Mouse (Mus musculus): ENCODE measurements around the gene Crmp1. TPM values are rescaled to one million over a fixed set of nuclear protein-coding genes. Genes with fewer than 3 reads are reported as not detected.

Gene Crmp1
- polyA plus RNA-seq, 1 experiment from 2014 or later = 241 TPM

DNA sequence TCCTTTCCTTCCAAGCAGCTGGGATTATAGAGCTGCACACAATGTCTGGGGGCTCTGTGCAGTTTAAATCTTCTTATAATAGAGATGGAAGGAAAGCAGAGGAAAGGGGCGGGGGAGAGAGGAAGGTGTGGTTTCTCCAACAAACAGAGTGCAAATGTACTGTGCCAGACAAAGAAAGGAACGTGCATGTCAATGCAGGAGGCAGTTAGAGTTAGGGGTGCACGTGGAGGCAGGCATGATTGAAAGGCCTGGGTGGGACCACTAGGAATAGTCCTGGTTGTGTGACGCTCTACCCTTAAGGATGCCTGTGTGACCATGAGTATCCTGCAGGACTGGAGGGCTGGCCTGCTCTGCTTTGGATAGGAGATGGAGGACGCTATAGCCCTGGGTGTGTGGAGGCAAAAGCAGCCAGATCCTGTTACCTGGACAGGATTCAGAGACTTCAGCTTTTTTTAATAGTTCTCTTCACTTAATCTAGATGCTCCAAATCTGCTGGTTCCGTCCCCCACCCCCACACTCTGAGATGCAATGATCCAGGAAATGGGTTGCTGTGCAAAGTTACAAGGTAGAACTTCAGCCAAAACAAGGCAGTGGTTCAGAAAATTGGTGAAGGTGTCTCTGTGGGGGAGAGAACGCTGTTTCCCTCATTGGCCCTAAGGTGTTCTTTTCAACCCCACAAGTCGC is 88.9 kb downstream of the Crmp1 start:
- Histone ChIP-seq H3K4me2 (ENCODE audit: low read depth, low read length, severe bottlenecking) (no peak overlapping the region), H3K36me3 (ENCODE audit: control insufficient read depth, insufficient read depth, low read length) (no peaks in the 10 kb centered on the region; the same call in 1 of the 2 replicates), H3K27me3 (ENCODE audit: control insufficient read depth, insufficient read depth, low read length) (no peaks in the 10 kb centered on the region), H3K4me1 (replicated peaks; ENCODE audit: control insufficient read depth, insufficient read depth, low read length) (no peaks in the 10 kb centered on the region; the same call in 1 of the 2 replicates), H3K9me3 (ENCODE audit: control insufficient read depth, low read length) (no peaks in the 10 kb centered on the region), H3K27ac (ENCODE audit: low read depth, low read length) (no peak overlapping the region), H3K4me3 (ENCODE audit: low read depth, low read length) (no peak overlapping the region), H3K9ac (ENCODE audit: low read length) (no peak overlapping the region)
- no peak for ATAC-seq (replicated peaks; ENCODE audit: low FRiP score)
- whole genome bisulfite sequencing = 80% methylated on average over 8 of the region's 8 CpGs
- no peak for DNase-seq (ENCODE audit: low spot score)

DNA sequence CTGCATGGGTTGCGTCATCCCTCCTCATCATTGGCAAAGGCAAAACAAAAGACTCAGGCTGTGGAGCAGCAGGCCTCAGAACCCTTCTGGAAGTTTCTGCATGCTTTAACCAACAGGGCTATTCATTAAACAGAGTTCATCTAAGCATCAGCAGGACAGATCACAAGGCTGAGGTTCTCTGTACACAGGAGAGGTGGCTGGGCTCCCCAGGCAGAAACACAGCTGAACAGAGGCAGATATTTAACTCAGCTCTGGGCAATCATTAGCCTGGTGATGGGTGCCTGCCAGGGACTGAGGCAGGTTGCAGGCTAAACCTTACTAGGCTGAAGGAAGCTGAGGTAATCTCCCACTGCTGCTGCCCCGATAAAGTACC is 89.4 kb downstream of the Crmp1 start:
- Histone ChIP-seq H3K36me3 (ENCODE audit: control insufficient read depth, insufficient read depth, low read length) (no peaks in the 10 kb centered on the region; the same call in 1 of the 2 replicates), H3K4me3 (ENCODE audit: low read depth, low read length) (no peak overlapping the region), H3K27me3 (ENCODE audit: control insufficient read depth, insufficient read depth, low read length) (no peaks in the 10 kb centered on the region), H3K9me3 (ENCODE audit: control insufficient read depth, low read length) (no peaks in the 10 kb centered on the region), H3K4me2 (ENCODE audit: low read depth, low read length, severe bottlenecking) (no peak overlapping the region), H3K4me1 (replicated peaks; ENCODE audit: control insufficient read depth, insufficient read depth, low read length) (no peaks in the 10 kb centered on the region; the same call in 1 of the 2 replicates), H3K9ac (ENCODE audit: low read length) (no peak overlapping the region), H3K27ac (ENCODE audit: low read depth, low read length) (no peak overlapping the region)
- DNase-seq (ENCODE audit: low spot score) (no peak), ATAC-seq (replicated peaks; ENCODE audit: low FRiP score) (no peak)
- WGBS = 92% methylated on average over 2 of the region's 2 CpGs

DNA sequence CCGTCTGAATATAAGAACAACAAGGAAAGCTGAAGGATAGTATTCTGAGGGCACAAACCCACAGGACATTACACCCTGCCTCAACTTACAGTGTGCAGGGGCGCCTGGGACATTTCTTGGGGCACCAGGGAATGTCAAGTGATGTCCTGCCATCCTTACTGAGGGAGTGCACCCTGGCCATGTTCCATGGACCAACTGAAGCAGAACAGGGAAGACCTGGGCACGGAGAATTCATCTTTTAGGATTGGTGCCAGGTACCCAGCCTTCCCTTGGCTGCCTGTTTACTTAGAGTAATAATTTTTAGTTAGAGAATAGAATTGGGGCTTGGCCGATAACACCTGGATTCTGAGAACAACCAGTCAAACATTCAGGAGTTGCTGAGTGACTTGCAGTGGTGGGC is 90.3 kb downstream of the Crmp1 start:
- ATAC-seq (replicated peaks; ENCODE audit: low FRiP score) = no peak
- WGBS = 84% methylated on average over 4 of the region's 4 CpGs
- H3K4me1 ChIP-seq (replicated peaks; ENCODE audit: control insufficient read depth, insufficient read depth, low read length) = no peaks in the 10 kb centered on the region; the same call in none of the 2 replicates
- no peaks in the 10 kb centered on the region for H3K9me3 ChIP-seq (ENCODE audit: control insufficient read depth, low read length)
- no peak overlapping the region for H3K27ac ChIP-seq (ENCODE audit: low read depth, low read length)
- no peaks in the 10 kb centered on the region; the same call in 1 of the 2 replicates for H3K36me3 ChIP-seq (ENCODE audit: control insufficient read depth, insufficient read depth, low read length)
- H3K4me3 ChIP-seq (ENCODE audit: low read depth, low read length) = no peak overlapping the region
- H3K27me3 ChIP-seq (ENCODE audit: control insufficient read depth, insufficient read depth, low read length) = no peaks in the 10 kb centered on the region
- no peak overlapping the region for H3K9ac ChIP-seq (ENCODE audit: low read length)
- H3K4me2 ChIP-seq (ENCODE audit: low read depth, low read length, severe bottlenecking) = no peak overlapping the region
- DNase-seq (ENCODE audit: low spot score) = no peak

DNA sequence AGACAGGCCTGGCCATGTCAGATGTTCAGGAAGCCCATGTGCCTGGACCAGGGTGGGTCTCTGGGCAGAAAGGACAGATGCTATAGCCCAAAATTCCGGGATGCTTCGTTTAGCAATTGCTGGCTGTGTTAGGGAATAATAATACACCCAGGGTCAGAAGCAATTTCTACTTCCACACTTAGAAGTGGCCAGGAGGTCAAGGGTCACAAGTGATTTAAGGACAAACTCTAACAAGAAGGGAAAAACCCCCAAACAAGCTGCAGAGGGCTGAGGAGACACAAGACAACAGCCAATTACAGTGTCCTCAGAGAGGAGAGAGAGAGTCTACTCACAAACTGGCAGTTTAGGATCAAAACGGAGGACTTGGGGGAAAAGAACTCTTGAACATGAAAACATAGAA is 93.3 kb downstream of the Crmp1 start:
- Histone ChIP-seq H3K4me2 (ENCODE audit: low read depth, low read length, severe bottlenecking) (no peak overlapping the region), H3K4me3 (ENCODE audit: low read depth, low read length) (no peak overlapping the region), H3K9me3 (ENCODE audit: control insufficient read depth, low read length) (no peaks in the 10 kb centered on the region), H3K27me3 (ENCODE audit: control insufficient read depth, insufficient read depth, low read length) (no peaks in the 10 kb centered on the region), H3K27ac (ENCODE audit: low read depth, low read length) (no peak overlapping the region), H3K9ac (ENCODE audit: low read length) (no peak overlapping the region), H3K36me3 (ENCODE audit: control insufficient read depth, insufficient read depth, low read length) (no peaks in the 10 kb centered on the region; the same call in 1 of the 2 replicates), H3K4me1 (replicated peaks; ENCODE audit: control insufficient read depth, insufficient read depth, low read length) (peaks cover 20% of the 10 kb centered on the region)
- 65% methylated on average over 3 of the region's 3 CpGs for WGBS
- ATAC-seq (replicated peaks; ENCODE audit: low FRiP score) (no peak), DNase-seq (ENCODE audit: low spot score) (no peak)

DNA sequence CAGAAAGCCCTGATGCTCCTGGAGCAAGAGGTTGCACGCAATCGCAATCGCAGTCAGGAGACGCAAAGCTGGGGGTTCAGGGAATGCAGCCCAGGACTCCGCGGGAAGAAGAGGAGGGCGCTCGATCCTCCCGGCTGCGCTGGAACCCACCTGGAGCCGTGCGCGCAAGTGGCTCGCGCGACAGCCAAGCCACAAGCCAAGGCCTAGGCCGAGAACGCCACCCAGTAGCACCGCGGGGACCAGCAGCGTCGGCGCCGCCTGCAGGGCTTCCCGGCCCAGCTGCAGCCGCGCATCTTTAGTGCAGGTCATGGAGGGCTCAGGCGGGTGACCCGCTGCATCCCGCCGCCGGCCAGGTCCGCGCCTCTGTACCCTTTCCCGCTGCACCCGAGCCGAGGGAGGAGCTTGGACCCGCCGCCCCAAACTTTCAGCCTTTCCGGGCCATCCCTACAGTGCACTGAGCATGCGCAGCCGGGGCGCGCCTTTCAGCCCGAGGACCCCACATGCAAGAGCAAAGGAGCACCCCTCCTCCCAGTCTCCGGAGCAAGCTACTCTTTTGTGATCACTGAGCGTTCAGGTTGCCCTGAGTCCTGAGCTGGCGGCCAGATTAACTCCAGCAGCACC is 94.9 kb downstream of the Crmp1 start, which contains the start of gene Evc:
Evc (minus strand) TSS at position 410 of the 621 bp plus-strand sequence.
- Histone ChIP-seq H3K9me3 (ENCODE audit: control insufficient read depth, low read length) (no peaks in the 10 kb centered on the region), H3K4me1 (replicated peaks; ENCODE audit: control insufficient read depth, insufficient read depth, low read length) (peaks cover 20% of the 10 kb centered on the region), H3K27ac (ENCODE audit: low read depth, low read length) (no peak within 1 kb of the TSS), H3K4me3 (ENCODE audit: low read depth, low read length) (peak within 1 kb of the TSS; percentile 53), H3K36me3 (ENCODE audit: control insufficient read depth, insufficient read depth, low read length) (no peaks in the 10 kb centered on the region; the same call in 1 of the 2 replicates), H3K4me2 (ENCODE audit: low read depth, low read length, severe bottlenecking) (peak within 1 kb of the TSS; percentile 74), H3K9ac (ENCODE audit: low read length) (peak within 1 kb of the TSS; percentile 81), H3K27me3 (ENCODE audit: control insufficient read depth, insufficient read depth, low read length) (no peaks in the 10 kb centered on the region)
- ATAC-seq (replicated peaks; ENCODE audit: low FRiP score) (peak; percentile 84), DNase-seq (ENCODE audit: low spot score) (peak; percentile 92)
- WGBS = under 1% methylated on average over 48 of the region's 48 CpGs

DNA sequence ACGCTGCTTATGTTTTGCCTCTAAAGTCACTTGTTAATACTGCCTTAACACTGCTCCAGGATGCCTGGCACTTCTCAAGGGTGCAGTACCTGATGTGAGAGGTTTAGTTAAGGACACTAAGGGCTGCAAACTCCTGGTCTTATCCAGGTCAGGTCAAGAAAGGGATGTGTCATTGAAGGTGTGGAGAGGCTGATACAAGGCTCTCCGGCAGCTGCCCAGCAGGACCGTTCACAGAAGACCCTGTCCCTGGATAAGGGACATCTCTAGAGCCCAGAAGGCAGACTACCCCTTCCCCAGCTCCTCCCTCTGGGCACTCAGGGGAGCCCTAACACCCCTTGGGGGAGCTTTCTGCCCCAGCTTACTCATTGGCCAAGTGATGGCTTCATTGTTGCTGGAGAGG is 96.0 kb downstream of the Crmp1 start:
- Histone ChIP-seq H3K9me3 (ENCODE audit: control insufficient read depth, low read length) (no peaks in the 10 kb centered on the region), H3K27ac (ENCODE audit: low read depth, low read length) (no peak overlapping the region; the same call in 1 of the 2 replicates), H3K4me3 (ENCODE audit: low read depth, low read length) (no peak overlapping the region), H3K4me1 (replicated peaks; ENCODE audit: control insufficient read depth, insufficient read depth, low read length) (peaks cover 20% of the 10 kb centered on the region), H3K27me3 (ENCODE audit: control insufficient read depth, insufficient read depth, low read length) (no peaks in the 10 kb centered on the region), H3K4me2 (ENCODE audit: low read depth, low read length, severe bottlenecking) (peak overlapping the region; percentile 74; the same call in 1 of the 2 replicates), H3K36me3 (ENCODE audit: control insufficient read depth, insufficient read depth, low read length) (no peaks in the 10 kb centered on the region; the same call in 1 of the 2 replicates), H3K9ac (ENCODE audit: low read length) (peak overlapping the region; percentile 63; the same call in 1 of the 2 replicates)
- ATAC-seq (replicated peaks; ENCODE audit: low FRiP score) (peak; percentile 1; the same call in 1 of the 2 replicates), DNase-seq (ENCODE audit: low spot score) (peak; percentile 50)
- 69% methylated on average over 3 of the region's 3 CpGs for WGBS

DNA sequence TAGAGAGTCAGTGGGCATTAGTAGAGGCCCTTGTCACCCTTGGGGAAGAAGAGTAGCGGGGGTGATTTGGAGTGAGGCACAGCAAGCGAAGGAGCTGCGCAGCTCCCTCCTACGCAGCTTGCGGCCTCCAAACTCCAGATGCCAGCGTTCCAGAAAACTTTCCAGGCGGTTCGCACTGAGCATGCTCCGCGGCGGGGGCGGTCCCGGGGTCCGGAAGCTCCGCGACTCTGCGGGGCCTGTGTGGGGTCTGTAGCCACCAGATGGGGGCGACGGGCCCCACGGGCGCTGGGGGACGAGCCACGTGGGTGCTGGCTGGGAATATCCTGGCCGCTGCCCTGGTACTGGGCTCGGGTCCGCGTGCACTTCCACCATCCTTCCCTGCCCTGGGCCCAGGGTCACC is 96.5 kb downstream of the Crmp1 start, which contains the start of gene Evc2:
Evc2 (plus strand) TSS at position 212 of the 400 bp plus-strand sequence.
- DNase-seq (ENCODE audit: low spot score) = peak; percentile 91
- peak; percentile 83 for ATAC-seq (replicated peaks; ENCODE audit: low FRiP score)
- peak within 1 kb of the TSS; percentile 40 for H3K4me3 ChIP-seq (ENCODE audit: low read depth, low read length)
- H3K27me3 ChIP-seq (ENCODE audit: control insufficient read depth, insufficient read depth, low read length) = no peaks in the 10 kb centered on the region
- H3K4me1 ChIP-seq (replicated peaks; ENCODE audit: control insufficient read depth, insufficient read depth, low read length) = peaks cover 20% of the 10 kb centered on the region
- 1% methylated on average over 27 of the region's 27 CpGs for WGBS
- no peaks in the 10 kb centered on the region; the same call in 1 of the 2 replicates for H3K36me3 ChIP-seq (ENCODE audit: control insufficient read depth, insufficient read depth, low read length)
- peak within 1 kb of the TSS; percentile 63 for H3K9ac ChIP-seq (ENCODE audit: low read length)
- H3K9me3 ChIP-seq (ENCODE audit: control insufficient read depth, low read length) = no peaks in the 10 kb centered on the region
- peak within 1 kb of the TSS; percentile 74 for H3K4me2 ChIP-seq (ENCODE audit: low read depth, low read length, severe bottlenecking)
- H3K27ac ChIP-seq (ENCODE audit: low read depth, low read length) = peak within 1 kb of the TSS; percentile 47; the same call in 1 of the 2 replicates

Data from forebrain, embryonic 11.5 days (tissue).